Mouse (Mus musculus) gastrocnemius, postnatal 25 days (tissue): Measurements from ENCODE around the gene Aicda. TPM values are rescaled to one million over a fixed set of nuclear protein-coding genes. Genes with fewer than 3 reads are reported as not detected.

Experiments
- DNase-seq: peaks from one replicate; pipeline ENCODE4 v3.0.0; 2022
- total RNA-seq, 2 experiments: library from RNA; stranded (reverse); gene quantifications; 1 replicate in 1 of 2; 2 replicates in 1 of 2; pipeline ENCODE4 v1.2.3; 2021

Aicda gene
- total RNA-seq, 2 experiments from 2014 or later, result not detected

GRCm38 (mm10) chr6:122601031-122601430 is 47.4 kb downstream of the Aicda start:
- DNase-seq, result no peak

- no peak for DNase-seq
Observed at GRCm38 (mm10) chr6:122601615-122602014, 48.0 kb downstream of the Aicda start.

GRCm38 (mm10) chr6:122602242-122602991 is 48.8 kb downstream of the Aicda start, which contains the start of gene Apobec1:
Apobec1 (minus strand) TSS chr6:122602444.
- peak; percentile 60 for DNase-seq

- DNase-seq, result no peak
Observed at GRCm38 (mm10) chr6:122602992-122603322, 49.4 kb downstream of the Aicda start.

GRCm38 (mm10) chr6:122604260-122604659 is 50.7 kb downstream of the Aicda start:
- no peak for DNase-seq

- DNase-seq, result no peak
Observed at GRCm38 (mm10) chr6:122605483-122605882, 51.9 kb downstream of the Aicda start.

- DNase-seq, result no peak
Observed at GRCm38 (mm10) chr6:122606661-122607060, 53.1 kb downstream of the Aicda start.

- DNase-seq, result no peak
Observed at GRCm38 (mm10) chr6:122607700-122608099, 54.1 kb downstream of the Aicda start.

- DNase-seq, result no peak
Observed at GRCm38 (mm10) chr6:122608434-122609376, 55.1 kb downstream of the Aicda start.

- no peak for DNase-seq
Observed at GRCm38 (mm10) chr6:122609377-122609728, 55.8 kb downstream of the Aicda start.

GRCm38 (mm10) chr6:122609771-122610170 is 56.2 kb downstream of the Aicda start, which contains the start of gene Gdf3:
Gdf3 (minus strand) TSS chr6:122610087.
- DNase-seq, result no peak

GRCm38 (mm10) chr6:122612426-122612825 is 58.8 kb downstream of the Aicda start:
- DNase-seq, result no peak

Other genes starting within 250 kb of the Aicda start
- 10 to 100 TPM; 20.2 to 20.3 TPM for gene M6pr, start 245.1 kb upstream of the Aicda start, total RNA-seq
- 10 to 100 TPM; 16.1 to 17.6 TPM for gene Phc1, start 213.2 kb upstream of the Aicda start, total RNA-seq
- under 1 TPM; 0.82 to 0.88 TPM for gene Rimklb, start 55.0 kb upstream of the Aicda start, total RNA-seq
- 10 to 100 TPM; 51.1 to 85.7 TPM for gene Mfap5, start 48.0 kb upstream of the Aicda start, total RNA-seq
- gene Apobec1, start 48.6 kb downstream of the Aicda start, total RNA-seq, result 1 to 10 TPM; 1.8 to 1.9 TPM
- gene Gdf3, start 56.3 kb downstream of the Aicda start, total RNA-seq, result not detected
- not detected for gene Dppa3, start 72.6 kb downstream of the Aicda start, total RNA-seq
- gene Nanog, start 153.7 kb downstream of the Aicda start, total RNA-seq, result not detected
- gene Slc2a3, start 247.8 kb downstream of the Aicda start, total RNA-seq, result 1 to 10 TPM in 1 of 2 experiments, under 1 TPM in 1; 0.88 to 1.4 TPM